Mouse (Mus musculus) lung, embryonic 16.5 days (tissue): Measurements from ENCODE around the gene Cib4. TPM values are rescaled to one million over a fixed set of nuclear protein-coding genes. Genes with fewer than 3 reads are reported as not detected.
A peak's percentile ranks its signal among the peaks of the same experiment; 100 is the strongest.

Experiments used
- ATAC-seq: fragments of 200-750 bp; cut with Nextera tagmentation; 2 replicates; pipeline ENCODE4 v1.8.0; 2017; ENCODE audit warnings: low read depth, mild to moderate bottlenecking, moderate library complexity
- H3K27ac ChIP-seq: fragments of 300-500 bp; sonication (generic); 2 replicates; pipeline ENCODE4 v1.5.1; 2014; ENCODE audit warnings: mild to moderate bottlenecking, control low read depth, low read length
- H3K27me3 ChIP-seq: fragments of 300-500 bp; sonication (generic); 2 replicates; pipeline ENCODE4 v1.6.1; 2014; ENCODE audit warnings: low read depth, low read length, mixed read lengths; ENCODE audit not compliant: control insufficient read depth, insufficient read depth
- H3K36me3 ChIP-seq: fragments of 300-500 bp; sonication (generic); 2 replicates; pipeline ENCODE4 v1.6.1; 2014; ENCODE audit warnings: low read length; ENCODE audit not compliant: control insufficient read depth, insufficient read depth
- H3K4me1 ChIP-seq: fragments of 300-500 bp; sonication (generic); replicated peaks from 2 replicates; pipeline ENCODE4 v1.6.1; 2014; ENCODE audit warnings: low read length, mixed read lengths; ENCODE audit not compliant: control insufficient read depth, insufficient read depth
- H3K4me2 ChIP-seq: fragments of 300-500 bp; sonication (generic); 2 replicates; pipeline ENCODE4 v1.6.1; 2014; ENCODE audit warnings: low read depth, low read length, control low read depth
- H3K4me3 ChIP-seq: fragments of 300-500 bp; sonication (generic); 2 replicates; pipeline ENCODE4 v1.5.1; 2014; ENCODE audit warnings: mild to moderate bottlenecking, low read length, control low read depth
- H3K9ac ChIP-seq: fragments of 300-500 bp; sonication (generic); 2 replicates; pipeline ENCODE4 v1.6.1; 2014; ENCODE audit warnings: low read length, control low read depth
- H3K9me3 ChIP-seq: fragments of 300-500 bp; sonication (generic); 2 replicates; pipeline ENCODE4 v1.6.1; 2016; ENCODE audit warnings: low read length; ENCODE audit not compliant: control insufficient read depth
- WGBS: fragments of 180-500 bp; shearing (Covaris S2); extraction: QIAGEN DNeasy Blood & Tissue Kit; methylation state at CpG from one replicate; pipeline ENCODE4 v1.1.7; 2014; 5-methylcytosine and 5-hydroxymethylcytosine counted together
- polyA plus RNA-seq: library from polyadenylated mRNA; unstranded; fragments of >200 nt; fragmentation: Nextera tagmentation; extraction: Ambion mirVana; gene quantifications from 2 replicates; pipeline ENCODE4 v1.2.1, GENCODE M21; 2015

The Cib4 gene
- polyA plus RNA-seq, 1 experiment from 2014 or later = not detected

GRCm38 (mm10) chr5:30589546-30589945 lies 43.9 kb upstream of the Cib4 start:
- H3K9me3 ChIP-seq = no peaks in the 10 kb centered on the region
- H3K4me2 ChIP-seq = peak overlapping the region; percentile 83
- H3K9ac ChIP-seq = no peak overlapping the region
- H3K27ac ChIP-seq = no peak overlapping the region
- H3K4me3 ChIP-seq = peak overlapping the region; percentile 62
- H3K4me1 ChIP-seq = peaks cover 34% of the 10 kb centered on the region
- H3K36me3 ChIP-seq = no peaks in the 10 kb centered on the region
- 69% methylated on average over 3 of the region's 3 CpGs for WGBS
- peaks cover 23% of the 10 kb centered on the region for H3K27me3 ChIP-seq
- ATAC-seq = no peak

DNA sequence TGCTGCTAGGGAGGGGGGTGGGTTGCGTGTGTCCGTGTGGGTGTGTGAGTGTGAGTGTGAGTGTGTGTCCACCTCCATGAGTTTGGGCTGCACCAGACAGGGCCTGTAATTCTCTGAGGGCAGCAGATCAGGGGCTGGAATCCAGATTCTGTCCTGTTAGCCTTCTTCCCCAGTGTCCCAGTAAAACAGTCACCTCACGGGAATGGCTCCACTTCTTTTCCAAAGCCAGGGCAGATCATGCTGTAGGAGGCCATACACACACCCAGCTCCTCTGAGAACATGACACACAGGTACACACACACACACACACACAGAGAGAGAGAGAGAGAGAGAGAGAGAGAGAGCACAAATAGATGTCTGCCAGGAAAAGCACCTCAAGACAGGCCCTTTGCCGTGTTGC lies 43.4 kb upstream of the Cib4 start:
- no peak overlapping the region for H3K27ac ChIP-seq

DNA sequence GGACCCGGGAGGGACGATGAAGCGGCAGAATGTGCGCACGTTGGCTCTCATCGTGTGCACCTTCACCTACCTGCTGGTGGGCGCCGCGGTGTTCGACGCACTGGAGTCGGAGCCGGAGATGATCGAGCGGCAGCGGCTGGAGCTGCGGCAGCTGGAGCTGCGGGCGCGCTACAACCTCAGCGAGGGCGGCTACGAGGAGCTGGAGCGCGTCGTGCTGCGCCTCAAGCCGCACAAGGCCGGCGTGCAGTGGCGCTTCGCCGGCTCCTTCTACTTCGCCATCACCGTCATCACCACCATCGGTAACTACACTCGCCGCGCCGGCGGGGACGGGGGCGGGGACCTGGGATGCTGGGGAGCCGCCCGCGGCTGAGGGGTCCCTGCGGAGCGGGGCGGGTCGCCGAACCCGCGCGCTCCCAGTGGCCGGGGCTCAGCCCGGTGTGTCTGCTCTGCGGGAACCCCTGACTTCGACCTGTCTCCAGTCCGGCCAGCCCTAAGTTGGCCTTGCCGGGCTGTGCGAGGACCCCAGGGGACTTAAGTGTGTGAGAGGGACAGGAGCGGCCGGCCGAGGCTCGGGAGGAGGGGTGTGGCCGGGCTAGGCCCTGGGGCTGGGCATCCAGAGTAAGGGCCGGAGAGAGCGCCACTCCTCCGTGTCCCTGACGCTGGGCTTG lies 42.8 kb upstream of the Cib4 start:
- Histone ChIP-seq H3K27me3 (peaks cover 23% of the 10 kb centered on the region), H3K27ac (peak overlapping the region; percentile 42; the same call in 1 of the 2 replicates), H3K4me1 (peaks cover 25% of the 10 kb centered on the region)

More for the DNA sequence above, 43.4 kb upstream of the Cib4 start:
- Histone ChIP-seq H3K27me3 (peaks cover 23% of the 10 kb centered on the region), H3K9ac (peak overlapping the region; percentile 67), H3K4me1 (peaks cover 29% of the 10 kb centered on the region), H3K4me3 (peak overlapping the region; percentile 62), H3K36me3 (no peaks in the 10 kb centered on the region), H3K9me3 (no peaks in the 10 kb centered on the region), H3K4me2 (peak overlapping the region; percentile 83)
- no peak for ATAC-seq
- 29% methylated on average over 4 of the region's 4 CpGs for WGBS

DNA sequence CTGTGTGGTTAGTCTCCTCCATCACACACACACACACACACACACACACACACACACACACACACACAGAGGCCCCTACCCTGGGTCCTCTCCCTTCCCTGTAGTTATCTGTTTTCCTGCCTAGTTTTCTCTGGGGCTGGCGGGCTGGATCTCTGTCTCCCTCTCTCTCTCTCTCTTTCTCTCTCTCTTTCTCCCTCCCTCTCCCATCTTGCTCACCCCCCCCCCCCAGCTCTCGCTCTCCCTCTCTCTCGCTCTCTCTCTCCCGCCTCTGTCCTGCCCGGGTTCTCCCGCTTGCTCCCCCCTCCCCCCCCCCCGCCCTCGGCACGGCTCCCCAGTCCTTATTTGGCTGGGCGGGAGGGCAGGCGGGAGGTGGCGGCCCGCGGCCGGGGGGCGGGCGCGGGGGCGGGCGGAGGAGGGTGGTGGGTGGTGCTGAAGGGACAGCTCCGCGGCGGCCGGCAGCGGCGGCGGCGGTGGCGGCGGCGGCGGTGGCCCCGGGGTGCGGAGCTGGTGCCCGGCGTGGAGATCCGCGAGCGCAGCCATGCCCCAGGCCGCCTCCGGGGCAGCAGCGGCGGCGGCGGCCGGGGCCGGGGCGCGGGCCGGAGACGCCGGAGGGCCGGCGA lies 42.2 kb upstream of the Cib4 start, which contains the start of gene Kcnk3:
TSS of gene Kcnk3 (plus strand) at position 490 of the 620 bp plus-strand sequence.
- ATAC-seq = peak; percentile 84
- H3K4me3 ChIP-seq = peak within 1 kb of the TSS; percentile 62
- H3K9me3 ChIP-seq = no peaks in the 10 kb centered on the region
- H3K27me3 ChIP-seq = peaks cover 23% of the 10 kb centered on the region
- peak within 1 kb of the TSS; percentile 62 for H3K27ac ChIP-seq
- H3K36me3 ChIP-seq = no peaks in the 10 kb centered on the region
- peak within 1 kb of the TSS; percentile 83 for H3K4me2 ChIP-seq
- peaks cover 22% of the 10 kb centered on the region for H3K4me1 ChIP-seq
- H3K9ac ChIP-seq = peak within 1 kb of the TSS; percentile 67
- 0% methylated on average over 11 of the region's 54 CpGs for WGBS

More for the DNA sequence above, 42.8 kb upstream of the Cib4 start:
- Histone ChIP-seq H3K9me3 (no peaks in the 10 kb centered on the region), H3K9ac (peak overlapping the region; percentile 67), H3K36me3 (no peaks in the 10 kb centered on the region), H3K4me3 (peak overlapping the region; percentile 62), H3K4me2 (peak overlapping the region; percentile 83)
- ATAC-seq = peak; percentile 38
- WGBS = under 1% methylated on average over 69 of the region's 70 CpGs

GRCm38 (mm10) chr5:30587101-30587500 lies 41.5 kb upstream of the Cib4 start:
- Histone ChIP-seq H3K9me3 (no peaks in the 10 kb centered on the region), H3K27me3 (peaks cover 23% of the 10 kb centered on the region), H3K9ac (0 out of 2 replicates have a peak overlapping the region, but pooled peaks have one; percentile 33), H3K4me1 (peaks cover 17% of the 10 kb centered on the region), H3K36me3 (no peaks in the 10 kb centered on the region), H3K4me3 (no peak overlapping the region), H3K4me2 (peak overlapping the region; percentile 83; the same call in 1 of the 2 replicates), H3K27ac (peak overlapping the region; percentile 62)
- 30% methylated on average over 2 of the region's 2 CpGs for WGBS
- ATAC-seq = peak; percentile 16

- no peak for ATAC-seq
- no peak overlapping the region for H3K27ac ChIP-seq
- WGBS = 72% methylated on average over 3 of the region's 3 CpGs
- H3K9ac ChIP-seq = no peak overlapping the region
- no peak overlapping the region for H3K4me2 ChIP-seq
- H3K9me3 ChIP-seq = no peaks in the 10 kb centered on the region
- peaks cover 23% of the 10 kb centered on the region for H3K27me3 ChIP-seq
- H3K4me1 ChIP-seq = peaks cover 16% of the 10 kb centered on the region
- H3K4me3 ChIP-seq = no peak overlapping the region
- H3K36me3 ChIP-seq = no peaks in the 10 kb centered on the region
These were observed 41.0 kb upstream of the Cib4 start for GRCm38 (mm10) chr5:30586616-30587015.

GRCm38 (mm10) chr5:30582017-30582416 lies 36.4 kb upstream of the Cib4 start:
- WGBS = 48% methylated on average over 5 of the region's 5 CpGs
- Histone ChIP-seq H3K4me1 (peaks cover 8% of the 10 kb centered on the region; the same call in 1 of the 2 replicates), H3K27ac (0 out of 2 replicates have a peak overlapping the region, but pooled peaks have one; percentile 26), H3K4me2 (no peak overlapping the region), H3K36me3 (no peaks in the 10 kb centered on the region), H3K27me3 (no peaks in the 10 kb centered on the region; the same call in 1 of the 2 replicates), H3K9ac (no peak overlapping the region), H3K9me3 (no peaks in the 10 kb centered on the region), H3K4me3 (no peak overlapping the region)
- peak; percentile 48 for ATAC-seq

DNA sequence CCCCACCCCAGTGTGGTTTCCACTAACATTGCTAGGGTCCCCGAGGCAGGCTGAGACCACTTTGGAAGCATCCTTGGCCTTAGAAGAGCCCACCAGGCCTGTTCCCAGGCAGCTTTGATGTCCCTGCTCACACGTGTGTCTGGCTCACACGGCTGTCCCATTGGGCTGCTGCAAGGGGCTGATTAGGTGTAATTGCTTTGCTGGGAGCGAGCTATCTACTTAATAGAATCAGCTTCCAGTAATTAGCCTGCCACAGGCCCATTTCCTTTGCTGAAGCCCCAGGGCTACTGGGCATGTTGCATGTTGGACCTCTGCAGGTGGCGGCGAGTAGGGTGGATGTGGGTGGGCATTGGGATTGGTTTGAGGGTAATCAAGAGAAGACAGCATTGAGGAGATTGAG lies 35.1 kb upstream of the Cib4 start:
- Histone ChIP-seq H3K4me2 (no peak overlapping the region), H3K9ac (no peak overlapping the region), H3K9me3 (no peaks in the 10 kb centered on the region), H3K27me3 (no peaks in the 10 kb centered on the region), H3K4me1 (peaks cover 6% of the 10 kb centered on the region; the same call in 1 of the 2 replicates), H3K4me3 (no peak overlapping the region), H3K27ac (no peak overlapping the region), H3K36me3 (no peaks in the 10 kb centered on the region)
- ATAC-seq = no peak
- WGBS = 66% methylated on average over 6 of the region's 6 CpGs

DNA sequence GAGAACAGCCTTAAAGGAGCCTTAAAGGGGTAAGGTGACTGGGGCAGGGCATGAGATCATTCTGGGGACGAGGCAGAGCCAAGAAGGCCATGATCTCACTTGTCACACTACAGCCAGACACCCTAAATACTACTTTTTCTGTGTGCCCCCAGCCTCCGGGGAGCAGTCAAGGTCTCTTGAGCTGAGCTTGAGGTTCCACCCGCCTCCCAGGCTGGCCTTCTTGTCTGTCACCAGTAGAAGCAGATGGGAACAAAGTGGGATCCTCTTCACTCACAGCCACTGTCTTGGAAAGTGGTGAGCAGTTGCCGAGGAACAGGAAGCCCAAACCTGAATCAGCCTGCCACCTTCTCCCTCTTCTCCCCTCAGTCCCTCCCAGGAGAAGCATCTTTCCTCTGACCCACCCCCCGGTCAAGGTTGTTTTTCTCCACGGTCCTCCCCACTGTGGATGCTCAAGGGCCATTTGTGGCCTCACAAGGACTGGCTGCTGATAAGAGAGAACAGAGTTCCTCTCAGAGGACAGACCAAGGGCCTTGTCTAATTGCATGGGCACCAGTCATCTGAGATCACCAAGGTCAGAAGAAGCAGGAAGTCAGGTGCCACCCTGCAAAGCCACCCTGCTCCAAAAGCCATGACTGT lies 32.9 kb upstream of the Cib4 start:
- Histone ChIP-seq H3K4me3 (no peak overlapping the region), H3K4me2 (no peak overlapping the region), H3K9me3 (no peaks in the 10 kb centered on the region), H3K9ac (no peak overlapping the region), H3K36me3 (no peaks in the 10 kb centered on the region), H3K27ac (no peak overlapping the region), H3K4me1 (peaks cover 6% of the 10 kb centered on the region; the same call in 1 of the 2 replicates), H3K27me3 (no peaks in the 10 kb centered on the region)
- no peak for ATAC-seq
- WGBS = 51% methylated on average over 6 of the region's 6 CpGs
